Mouse (Mus musculus) heart, embryonic 10.5 days (tissue): ENCODE data around the gene Dlk1. TPM values are rescaled to one million over a fixed set of nuclear protein-coding genes. Genes with fewer than 3 reads are reported as not detected.
"Not testable (repeated sequence)": the region's sequence is repeated elsewhere in the genome, so short reads cannot be mapped to it uniquely, and the experiment has no call there.

ENCODE experiments used
- DNase-seq: peaks from one replicate; pipeline ENCODE4 v3.0.0-alpha.2; 2017; ENCODE audit warnings: low spot score
- H3K27ac ChIP-seq: fragments of 300-500 bp; sonication (generic); 2 replicates; pipeline ENCODE4 v1.5.1; 2016; ENCODE audit warnings: mild to moderate bottlenecking
- H3K27me3 ChIP-seq: fragments of 300-500 bp; sonication (generic); 2 replicates; pipeline ENCODE4 v1.6.1; 2016; ENCODE audit warnings: mild to moderate bottlenecking; ENCODE audit not compliant: poor library complexity, insufficient read depth, severe bottlenecking
- H3K36me3 ChIP-seq: fragments of 300-500 bp; sonication (generic); 2 replicates; pipeline ENCODE4 v1.6.1; 2016; ENCODE audit warnings: mild to moderate bottlenecking, moderate library complexity
- H3K4me1 ChIP-seq: fragments of 300-500 bp; sonication (generic); 2 replicates; pipeline ENCODE4 v1.6.1; 2016; ENCODE audit warnings: mild to moderate bottlenecking
- H3K4me3 ChIP-seq: fragments of 300-500 bp; sonication (generic); 2 replicates; pipeline ENCODE4 v1.5.1; 2016; ENCODE audit warnings: mild to moderate bottlenecking, moderate library complexity
- H3K9me3 ChIP-seq: fragments of 300-500 bp; sonication (generic); 2 replicates; pipeline ENCODE4 v1.6.1; 2016; ENCODE audit warnings: mild to moderate bottlenecking, moderate library complexity
- WGBS: fragments of 180-500 bp; shearing (Covaris S2); methylation state at CpG from one replicate; pipeline ENCODE4 v1.1.7; 2016; 5-methylcytosine and 5-hydroxymethylcytosine counted together
- polyA plus RNA-seq: library from polyadenylated mRNA; unstranded; fragments of >200 nt; fragmentation: Nextera tagmentation; extraction: Ambion mirVana; gene quantifications from 2 replicates; pipeline ENCODE4 v1.2.1, GENCODE M21; 2016

Dlk1 gene
- polyA plus RNA-seq, 1 experiment from 2014 or later, result 345 TPM

- H3K27me3 ChIP-seq, result peaks cover 35% of the 10 kb centered on the region
- H3K36me3 ChIP-seq, DNase-seq, H3K9me3 ChIP-seq, H3K4me1 ChIP-seq, H3K4me3 ChIP-seq, H3K27ac ChIP-seq: not testable (repeated sequence)
- WGBS, result 73% methylated on average over 4 of the region's 4 CpGs
Measured at GRCm38 (mm10) chr12:109467417-109467816, 14.8 kb downstream of the Dlk1 start.

- Histone ChIP-seq H3K27ac (no peak overlapping the region), H3K27me3 (peaks cover 27% of the 10 kb centered on the region), H3K9me3 (no peaks in the 10 kb centered on the region), H3K36me3 (no peaks in the 10 kb centered on the region), H3K4me3 (no peak overlapping the region), H3K4me1 (peaks cover 7% of the 10 kb centered on the region)
- DNase-seq, result no peak
- WGBS, result 75% methylated on average over 8 of the region's 8 CpGs
Measured at GRCm38 (mm10) chr12:109469793-109470192, 17.2 kb downstream of the Dlk1 start.

- Histone ChIP-seq H3K4me1 (peaks cover 8% of the 10 kb centered on the region), H3K27me3 (peaks cover 50% of the 10 kb centered on the region)
- WGBS, result 81% methylated on average over 11 of the region's 11 CpGs
Measured at GRCm38 (mm10) chr12:109472627-109473026, 20.0 kb downstream of the Dlk1 start.

GRCm38 (mm10) chr12:109473575-109473976 lies 21.0 kb downstream of the Dlk1 start:
- Histone ChIP-seq H3K27me3 (peaks cover 59% of the 10 kb centered on the region), H3K4me3 (no peak overlapping the region), H3K4me1 (peaks cover 8% of the 10 kb centered on the region), H3K9me3 (no peaks in the 10 kb centered on the region), H3K36me3 (no peaks in the 10 kb centered on the region), H3K27ac (no peak overlapping the region)
- 29% methylated on average over 6 of the region's 6 CpGs for WGBS
- DNase-seq, result no peak

More at GRCm38 (mm10) chr12:109472627-109473026, 20.0 kb downstream of the Dlk1 start:
- H3K36me3 ChIP-seq, result no peaks in the 10 kb centered on the region
- H3K9me3 ChIP-seq, result no peaks in the 10 kb centered on the region
- H3K4me3 ChIP-seq, result no peak overlapping the region
- DNase-seq, result no peak
- no peak overlapping the region for H3K27ac ChIP-seq

- no peak overlapping the region for H3K27ac ChIP-seq
- H3K4me1 ChIP-seq, result peaks cover 8% of the 10 kb centered on the region
- H3K4me3 ChIP-seq, result no peak overlapping the region
- peaks cover 61% of the 10 kb centered on the region for H3K27me3 ChIP-seq
- 82% methylated on average over 9 of the region's 9 CpGs for WGBS
- H3K9me3 ChIP-seq, result no peaks in the 10 kb centered on the region
- no peak for DNase-seq
- no peaks in the 10 kb centered on the region for H3K36me3 ChIP-seq
Measured at GRCm38 (mm10) chr12:109474187-109474606, 21.6 kb downstream of the Dlk1 start.

- no peaks in the 10 kb centered on the region for H3K9me3 ChIP-seq
- no peak for DNase-seq
- H3K36me3 ChIP-seq, result no peaks in the 10 kb centered on the region
- H3K27ac ChIP-seq, result no peak overlapping the region
- no peak overlapping the region for H3K4me3 ChIP-seq
- peaks cover 8% of the 10 kb centered on the region for H3K4me1 ChIP-seq
- 69% methylated on average over 4 of the region's 4 CpGs for WGBS
- H3K27me3 ChIP-seq, result peaks cover 61% of the 10 kb centered on the region
Measured at GRCm38 (mm10) chr12:109475501-109475900, 22.9 kb downstream of the Dlk1 start.

- WGBS, result 63% methylated on average over 1 of the region's 1 CpGs
- H3K27ac ChIP-seq, result not testable (repeated sequence)
Measured at GRCm38 (mm10) chr12:109486525-109486924, 33.9 kb downstream of the Dlk1 start.

GRCm38 (mm10) chr12:109491701-109492100 lies 39.1 kb downstream of the Dlk1 start:
- 75% methylated on average over 3 of the region's 3 CpGs for WGBS
- DNase-seq, result no peak
- Histone ChIP-seq H3K27me3 (0 out of 2 replicates have a peak, but pooled peaks cover 8% of the 10 kb centered on the region), H3K27ac (no peak overlapping the region), H3K4me3 (no peak overlapping the region), H3K9me3 (no peaks in the 10 kb centered on the region), H3K36me3 (no peaks in the 10 kb centered on the region), H3K4me1 (peaks cover 20% of the 10 kb centered on the region)

More at GRCm38 (mm10) chr12:109486525-109486924, 33.9 kb downstream of the Dlk1 start:
- H3K4me3 ChIP-seq, H3K36me3 ChIP-seq, H3K4me1 ChIP-seq, H3K27me3 ChIP-seq, H3K9me3 ChIP-seq, DNase-seq: not testable (repeated sequence)

- no peak overlapping the region for H3K27ac ChIP-seq
- no peak overlapping the region for H3K4me3 ChIP-seq
- peaks cover 24% of the 10 kb centered on the region for H3K4me1 ChIP-seq
- no peaks in the 10 kb centered on the region for H3K9me3 ChIP-seq
- H3K36me3 ChIP-seq, result no peaks in the 10 kb centered on the region
- DNase-seq, result no peak
- H3K27me3 ChIP-seq, result 0 out of 2 replicates have a peak, but pooled peaks cover 8% of the 10 kb centered on the region
- 87% methylated on average over 9 of the region's 9 CpGs for WGBS
Measured at GRCm38 (mm10) chr12:109493381-109493780, 40.8 kb downstream of the Dlk1 start.

- Histone ChIP-seq H3K4me1 (peaks cover 29% of the 10 kb centered on the region), H3K9me3 (no peaks in the 10 kb centered on the region), H3K4me3 (no peak overlapping the region), H3K27ac (no peak overlapping the region), H3K27me3 (peaks cover 8% of the 10 kb centered on the region; the same call in 1 of the 2 replicates), H3K36me3 (no peaks in the 10 kb centered on the region)
- no peak for DNase-seq
- WGBS, result 71% methylated on average over 20 of the region's 20 CpGs
Measured at GRCm38 (mm10) chr12:109495016-109495644, 42.5 kb downstream of the Dlk1 start.

GRCm38 (mm10) chr12:109496397-109496796 lies 43.8 kb downstream of the Dlk1 start:
- H3K27ac ChIP-seq, result no peak overlapping the region
- H3K27me3 ChIP-seq, result peaks cover 3% of the 10 kb centered on the region; the same call in 1 of the 2 replicates
- H3K36me3 ChIP-seq, result no peaks in the 10 kb centered on the region
- 59% methylated on average over 6 of the region's 6 CpGs for WGBS
- peaks cover 41% of the 10 kb centered on the region for H3K4me1 ChIP-seq
- DNase-seq, result no peak
- H3K4me3 ChIP-seq, result no peak overlapping the region
- no peaks in the 10 kb centered on the region for H3K9me3 ChIP-seq

- H3K4me1 ChIP-seq, result peaks cover 46% of the 10 kb centered on the region
- H3K4me3 ChIP-seq, result no peak overlapping the region
- H3K9me3 ChIP-seq, result no peaks in the 10 kb centered on the region
- H3K27ac ChIP-seq, result 0 out of 2 replicates have a peak overlapping the region, but pooled peaks have one; percentile 38
- WGBS, result 14% methylated on average over 4 of the region's 4 CpGs
- H3K27me3 ChIP-seq, result peaks cover 3% of the 10 kb centered on the region; the same call in 1 of the 2 replicates
- H3K36me3 ChIP-seq, result no peaks in the 10 kb centered on the region
- no peak for DNase-seq
Measured at GRCm38 (mm10) chr12:109500992-109501391, 48.4 kb downstream of the Dlk1 start.

GRCm38 (mm10) chr12:109502360-109503040 lies 49.9 kb downstream of the Dlk1 start:
- no peak for DNase-seq
- no peak overlapping the region for H3K27ac ChIP-seq
- H3K27me3 ChIP-seq, result no peaks in the 10 kb centered on the region; the same call in 1 of the 2 replicates
- no peak overlapping the region for H3K4me3 ChIP-seq
- peaks cover 38% of the 10 kb centered on the region for H3K4me1 ChIP-seq
- no peaks in the 10 kb centered on the region for H3K36me3 ChIP-seq
- H3K9me3 ChIP-seq, result no peaks in the 10 kb centered on the region
- 61% methylated on average over 6 of the region's 6 CpGs for WGBS
